Mouse (Mus musculus): ENCODE results near the gene Dolk. TPM values are rescaled to one million over a fixed set of nuclear protein-coding genes. Genes with fewer than 3 reads are reported as not detected.

Gene Dolk
- polyA plus RNA-seq, 1 experiment from 2014 or later = 29.3 TPM

DNA sequence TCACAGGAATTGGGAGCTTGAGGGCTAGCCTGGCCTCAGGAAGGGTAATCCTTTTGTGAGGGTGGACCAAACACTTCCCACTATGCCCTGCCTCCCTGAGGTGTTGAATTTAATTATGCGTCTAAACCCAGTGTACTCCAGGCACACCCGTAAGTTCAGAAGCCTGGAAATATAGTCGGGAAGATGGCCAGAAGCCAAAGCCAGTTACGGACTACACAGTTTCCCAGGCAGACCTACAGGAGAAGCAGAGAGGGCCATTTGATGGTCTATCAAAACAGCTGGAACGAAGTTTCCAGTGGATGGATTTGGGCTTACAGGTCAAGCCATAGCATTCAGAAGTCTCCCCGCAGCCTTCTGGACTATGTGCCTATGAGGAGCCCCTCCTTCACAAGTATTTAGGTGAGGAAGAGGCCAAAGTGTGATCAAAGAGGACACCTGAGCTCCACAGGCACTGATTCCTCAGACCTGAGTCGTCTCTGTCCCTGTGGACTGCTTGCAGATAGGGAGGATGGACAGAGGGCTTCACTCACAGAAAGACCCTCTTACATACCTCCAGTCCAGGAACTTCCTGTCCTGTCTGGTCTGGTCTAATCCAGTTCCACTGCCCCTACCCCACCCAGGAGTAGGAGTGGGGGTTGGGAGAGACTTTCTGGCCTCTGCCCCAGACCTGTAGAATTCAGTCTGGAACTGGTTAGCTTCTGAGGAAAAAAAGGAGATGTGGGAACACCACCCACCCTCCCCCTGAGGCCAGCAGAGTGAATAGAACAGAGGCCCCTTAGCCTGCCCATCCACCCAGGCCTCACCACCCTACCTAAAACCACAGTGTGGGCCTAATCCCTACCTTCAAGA is 21.2 kb downstream of the Dolk start:
- no peak overlapping the region for H3K4me3 ChIP-seq
- peak overlapping the region; percentile 85 for H3K27ac ChIP-seq
- H3K4me1 ChIP-seq = peaks cover 43% of the 10 kb centered on the region
- peaks cover 48% of the 10 kb centered on the region for H3K36me3 ChIP-seq
- H3K27me3 ChIP-seq (ENCODE audit: insufficient read depth, poor library complexity, severe bottlenecking) = no peaks in the 10 kb centered on the region
- WGBS = 73% methylated on average over 7 of the region's 7 CpGs
- no peaks in the 10 kb centered on the region for H3K9me3 ChIP-seq
- no peak for DNase-seq (ENCODE audit: low spot score)

DNA sequence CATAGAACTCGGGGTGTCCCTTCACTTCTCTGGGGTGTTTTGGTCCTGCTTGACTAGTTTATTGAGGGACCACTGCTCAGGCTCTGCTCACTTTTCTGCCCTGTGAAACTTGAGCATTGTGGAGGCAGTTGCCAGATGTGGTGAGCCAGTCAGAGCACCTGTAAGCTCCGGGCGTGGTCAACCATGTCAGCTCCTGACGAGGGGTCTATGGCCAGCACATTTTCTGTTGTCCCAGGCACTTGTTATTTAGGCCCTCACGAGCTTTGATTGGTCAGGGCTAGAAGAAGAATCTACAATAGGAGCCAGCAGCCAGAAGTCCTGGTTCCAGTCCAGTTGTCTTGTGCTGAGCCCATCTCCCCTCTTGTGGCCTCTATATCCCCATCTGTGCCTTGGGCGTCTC is 22.3 kb downstream of the Dolk start:
- DNase-seq (ENCODE audit: low spot score) = no peak
- 0 out of 2 replicates have a peak overlapping the region, but pooled peaks have one; percentile 10 for H3K27ac ChIP-seq

DNA sequence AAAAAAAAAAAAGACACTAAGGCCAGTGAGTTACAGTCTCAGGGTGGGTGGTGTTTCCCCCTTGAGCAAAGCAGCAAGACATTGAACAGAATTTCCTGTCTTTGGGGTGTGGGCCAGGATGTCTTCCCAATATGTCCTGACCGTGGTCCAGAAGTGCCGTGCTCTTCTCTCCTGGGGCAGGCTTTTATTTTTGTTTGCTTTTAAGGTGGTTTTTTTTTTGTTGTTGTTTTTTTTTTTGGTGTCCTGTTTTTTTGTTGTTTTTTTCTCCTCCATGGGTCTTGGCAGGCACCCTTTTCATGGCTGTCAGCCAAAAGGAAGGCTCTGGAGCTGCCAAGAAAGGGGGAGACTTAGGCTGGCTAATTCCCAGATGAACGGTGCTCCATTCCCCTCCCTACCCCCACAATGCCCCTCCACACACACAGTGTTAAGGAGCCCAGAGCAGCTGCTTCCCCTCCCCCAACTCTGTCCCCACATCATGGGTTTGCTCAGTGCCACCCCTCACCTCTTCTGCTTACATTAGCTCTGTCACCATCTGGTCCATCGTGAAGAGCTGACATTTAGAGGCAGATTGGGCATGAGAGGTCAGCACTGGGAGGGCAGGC is 23.2 kb downstream of the Dolk start:
- no peak for DNase-seq (ENCODE audit: low spot score)
- no peak overlapping the region for H3K4me3 ChIP-seq
- no peaks in the 10 kb centered on the region for H3K9me3 ChIP-seq
- no peak overlapping the region for H3K27ac ChIP-seq
- H3K27me3 ChIP-seq (ENCODE audit: insufficient read depth, poor library complexity, severe bottlenecking) = no peaks in the 10 kb centered on the region
- H3K36me3 ChIP-seq = peaks cover 67% of the 10 kb centered on the region
- H3K4me1 ChIP-seq = peaks cover 53% of the 10 kb centered on the region
- WGBS = 57% methylated on average over 4 of the region's 4 CpGs

More for the DNA sequence above, 22.3 kb downstream of the Dolk start:
- peaks cover 48% of the 10 kb centered on the region for H3K4me1 ChIP-seq
- peaks cover 58% of the 10 kb centered on the region for H3K36me3 ChIP-seq
- no peaks in the 10 kb centered on the region for H3K27me3 ChIP-seq (ENCODE audit: insufficient read depth, poor library complexity, severe bottlenecking)
- no peaks in the 10 kb centered on the region for H3K9me3 ChIP-seq
- WGBS = 87% methylated on average over 6 of the region's 6 CpGs
- H3K4me3 ChIP-seq = no peak overlapping the region

DNA sequence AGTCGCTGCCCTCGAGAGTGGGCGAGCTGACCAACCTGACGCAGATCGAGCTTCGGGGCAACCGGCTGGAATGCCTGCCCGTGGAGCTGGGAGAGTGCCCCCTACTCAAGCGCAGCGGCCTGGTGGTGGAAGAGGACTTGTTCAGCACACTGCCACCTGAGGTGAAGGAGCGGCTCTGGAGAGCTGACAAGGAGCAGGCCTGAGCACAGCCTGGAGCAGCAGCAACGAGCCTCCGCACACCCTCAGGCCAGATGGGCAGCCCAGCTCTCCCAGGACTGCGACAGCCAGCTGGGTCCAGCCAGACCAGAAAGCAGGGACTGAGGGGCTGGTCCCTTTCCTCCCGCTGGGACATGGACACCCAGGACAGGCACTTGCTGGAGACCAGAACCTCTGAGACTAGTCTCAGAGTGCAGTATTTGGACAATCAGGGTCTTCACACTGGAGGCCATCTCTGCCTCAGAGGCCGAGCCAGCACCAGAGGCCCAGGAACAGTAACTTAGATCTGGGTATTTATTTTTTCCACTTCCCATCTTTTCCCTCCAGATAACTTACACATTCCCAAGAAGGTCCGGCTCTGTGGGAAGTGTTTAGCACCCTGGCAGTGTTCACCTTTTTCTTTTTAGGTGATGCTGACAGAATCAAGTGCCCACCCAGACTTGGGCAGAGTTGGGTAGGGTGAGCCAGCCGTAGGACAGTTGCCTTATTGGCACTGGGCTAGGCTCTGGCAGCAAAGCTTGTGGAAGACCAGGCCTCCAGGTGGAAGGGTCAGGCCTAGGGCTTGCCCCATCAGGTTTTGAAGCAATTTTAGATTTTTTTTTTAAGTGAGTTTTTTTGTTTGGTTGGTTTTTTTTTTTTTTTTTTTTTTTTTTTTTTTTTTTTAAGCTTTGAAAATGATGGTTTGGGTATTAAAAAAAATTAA is 24.0 kb downstream of the Dolk start:
- H3K36me3 ChIP-seq = peaks cover 75% of the 10 kb centered on the region
- no peak for DNase-seq (ENCODE audit: low spot score)
- H3K4me3 ChIP-seq = no peak overlapping the region
- peaks cover 58% of the 10 kb centered on the region for H3K4me1 ChIP-seq
- no peaks in the 10 kb centered on the region for H3K27me3 ChIP-seq (ENCODE audit: insufficient read depth, poor library complexity, severe bottlenecking)
- no peaks in the 10 kb centered on the region for H3K9me3 ChIP-seq
- H3K27ac ChIP-seq = peak overlapping the region; percentile 24; the same call in 1 of the 2 replicates
- WGBS = 89% methylated on average over 18 of the region's 18 CpGs

DNA sequence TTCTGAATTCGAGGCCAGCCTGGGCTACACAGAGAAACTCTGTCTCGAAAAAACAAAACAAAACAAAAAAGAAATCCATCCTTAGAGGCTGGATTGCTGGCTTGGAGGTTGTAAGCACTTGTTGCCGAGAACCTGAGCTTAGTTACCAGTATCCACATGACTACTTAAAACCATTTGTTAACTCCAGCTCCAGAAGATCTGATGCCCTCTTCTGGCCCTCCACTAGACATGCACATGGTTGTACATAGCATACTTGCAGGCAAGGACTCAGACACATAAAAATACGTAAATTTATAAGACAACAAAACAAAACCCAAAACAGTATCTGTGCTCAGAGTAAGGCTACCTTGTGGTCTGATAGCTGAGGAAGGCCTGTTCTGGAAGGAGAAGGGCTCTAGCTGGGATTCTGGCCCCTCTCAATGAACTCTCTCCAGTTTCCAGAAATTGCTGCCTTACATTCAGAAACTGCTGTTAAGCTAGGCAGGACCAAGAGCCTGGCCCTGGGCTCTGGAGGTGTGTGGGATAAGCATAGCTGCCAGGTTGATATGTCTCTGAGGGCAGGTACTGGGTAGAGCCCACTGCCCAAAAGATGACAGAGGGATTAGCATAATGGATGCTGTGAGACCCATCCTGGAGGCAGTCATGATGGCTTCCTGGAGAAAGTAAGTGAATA is 24.9 kb downstream of the Dolk start:
- Histone ChIP-seq H3K27ac (no peak overlapping the region), H3K4me3 (no peak overlapping the region), H3K9me3 (no peaks in the 10 kb centered on the region), H3K27me3 (ENCODE audit: insufficient read depth, poor library complexity, severe bottlenecking) (no peaks in the 10 kb centered on the region), H3K36me3 (peaks cover 85% of the 10 kb centered on the region), H3K4me1 (peaks cover 49% of the 10 kb centered on the region)
- no peak for DNase-seq (ENCODE audit: low spot score)
- 82% methylated on average over 4 of the region's 4 CpGs for WGBS

DNA sequence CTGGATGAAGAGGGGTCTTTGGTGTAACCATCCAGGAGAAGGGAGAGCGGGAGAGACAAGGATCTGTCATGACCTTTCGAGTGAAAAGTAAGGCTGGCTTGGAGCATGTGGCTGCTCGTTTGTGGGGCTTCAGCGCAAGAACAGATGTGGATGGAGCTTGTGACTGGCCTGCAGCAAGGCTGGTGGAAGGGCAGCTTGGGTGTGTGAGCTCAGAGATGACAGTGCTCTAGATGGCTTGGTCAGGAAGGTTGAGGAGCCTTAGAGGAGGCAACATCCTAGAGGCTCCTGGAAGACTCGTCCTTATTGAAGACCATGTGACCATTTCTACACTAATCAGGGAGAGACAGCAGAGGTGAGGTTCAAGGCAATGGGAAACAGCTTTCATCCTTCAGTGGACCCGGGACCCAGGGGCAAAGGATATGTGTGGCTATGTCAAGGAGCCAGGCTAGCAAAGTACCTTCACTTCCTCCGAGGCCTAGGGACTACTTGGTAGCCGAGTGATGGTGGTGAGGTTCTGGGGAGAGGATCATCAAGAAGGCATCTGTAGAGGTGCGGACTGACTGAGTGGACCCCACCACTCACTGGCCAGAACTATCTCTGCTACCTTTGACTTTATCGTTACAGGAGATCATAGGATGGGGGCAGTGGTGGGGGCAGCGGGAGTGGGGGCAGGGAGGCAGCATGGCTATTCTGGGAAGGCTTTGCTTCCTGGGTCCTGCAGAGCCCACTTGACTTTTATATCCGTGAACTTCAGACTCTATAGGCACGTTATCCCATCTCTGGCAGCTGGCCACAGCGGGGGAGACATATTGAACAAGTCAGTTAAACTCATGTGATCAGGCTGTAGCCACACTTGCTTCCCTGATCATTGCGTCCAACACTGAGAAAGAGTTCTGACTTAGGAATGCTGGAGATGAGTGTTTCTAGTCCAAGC is 26.7 kb downstream of the Dolk start:
- no peaks in the 10 kb centered on the region for H3K27me3 ChIP-seq (ENCODE audit: insufficient read depth, poor library complexity, severe bottlenecking)
- no peak for DNase-seq (ENCODE audit: low spot score)
- H3K4me1 ChIP-seq = peaks cover 31% of the 10 kb centered on the region
- no peak overlapping the region for H3K4me3 ChIP-seq
- H3K9me3 ChIP-seq = no peaks in the 10 kb centered on the region
- 78% methylated on average over 15 of the region's 15 CpGs for WGBS
- peak overlapping the region; percentile 42 for H3K27ac ChIP-seq
- H3K36me3 ChIP-seq = peaks cover 96% of the 10 kb centered on the region

DNA sequence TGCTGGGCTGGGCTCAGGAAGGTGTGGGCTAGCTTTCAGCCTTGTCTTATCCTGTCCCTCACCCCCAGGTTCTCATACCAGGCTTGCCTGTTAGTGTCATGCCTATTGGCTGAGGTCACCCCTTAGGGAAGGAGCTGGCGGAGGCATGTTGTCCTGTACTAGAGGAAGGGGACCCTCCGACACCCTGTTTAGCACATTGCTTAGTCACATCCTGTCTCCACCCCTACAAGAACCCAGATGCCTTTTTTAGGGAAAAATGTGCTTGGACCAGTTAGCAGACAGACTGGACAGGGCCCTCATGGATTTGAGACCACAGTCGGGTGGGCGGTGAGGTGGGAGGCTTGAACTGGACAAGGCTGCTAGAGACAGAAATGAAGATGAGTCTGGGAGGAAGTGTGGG is 27.5 kb downstream of the Dolk start:
- peaks cover 90% of the 10 kb centered on the region for H3K36me3 ChIP-seq
- H3K27me3 ChIP-seq (ENCODE audit: insufficient read depth, poor library complexity, severe bottlenecking) = no peaks in the 10 kb centered on the region
- no peaks in the 10 kb centered on the region for H3K9me3 ChIP-seq
- 0 out of 2 replicates have a peak overlapping the region, but pooled peaks have one; percentile 3 for H3K4me3 ChIP-seq
- peaks cover 32% of the 10 kb centered on the region for H3K4me1 ChIP-seq
- H3K27ac ChIP-seq = peak overlapping the region; percentile 42; the same call in 1 of the 2 replicates
- no peak for DNase-seq (ENCODE audit: low spot score)
- 57% methylated on average over 4 of the region's 4 CpGs for WGBS

DNA sequence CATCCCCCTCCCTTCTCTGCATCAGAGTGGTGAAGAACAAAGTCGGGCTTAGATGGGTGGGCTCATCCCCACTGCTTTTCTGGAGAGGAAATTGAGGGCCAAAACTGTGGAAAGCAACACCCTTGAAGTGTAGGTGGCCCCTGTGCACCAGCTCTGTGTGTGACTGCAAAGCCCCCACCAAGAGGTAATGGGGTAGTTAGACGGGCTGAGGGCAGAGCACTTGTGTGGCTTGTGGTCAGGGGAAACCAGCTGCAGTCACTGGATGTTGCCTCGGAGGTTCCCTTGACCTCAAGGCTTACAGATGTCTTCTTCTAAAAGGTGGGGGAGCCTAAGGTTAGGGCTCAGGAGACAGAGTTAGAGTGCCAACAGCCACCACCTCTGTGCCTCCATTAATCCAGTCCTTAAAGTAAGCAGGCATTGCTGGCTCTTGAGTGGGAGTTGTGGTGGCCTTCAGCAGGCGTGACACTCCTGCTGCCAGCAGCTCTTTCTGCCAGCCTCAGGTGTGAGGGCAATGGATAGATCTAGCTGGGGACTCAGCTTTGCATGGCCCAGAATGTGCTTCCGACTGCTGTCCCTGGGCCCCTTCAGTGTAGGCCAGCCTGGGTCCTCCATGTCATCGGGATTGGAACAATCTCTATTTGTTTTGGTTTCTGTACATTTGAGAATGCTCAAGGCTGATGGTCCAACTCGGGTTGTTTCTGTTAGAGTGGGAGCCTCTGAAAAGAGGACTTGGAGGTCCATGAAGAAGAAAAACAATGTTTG is 28.3 kb downstream of the Dolk start:
- Histone ChIP-seq H3K4me3 (no peak overlapping the region), H3K36me3 (peaks cover 88% of the 10 kb centered on the region), H3K9me3 (no peaks in the 10 kb centered on the region), H3K27me3 (ENCODE audit: insufficient read depth, poor library complexity, severe bottlenecking) (no peaks in the 10 kb centered on the region), H3K27ac (peak overlapping the region; percentile 42), H3K4me1 (peaks cover 30% of the 10 kb centered on the region)
- no peak for DNase-seq (ENCODE audit: low spot score)
- WGBS = 88% methylated on average over 7 of the region's 7 CpGs

DNA sequence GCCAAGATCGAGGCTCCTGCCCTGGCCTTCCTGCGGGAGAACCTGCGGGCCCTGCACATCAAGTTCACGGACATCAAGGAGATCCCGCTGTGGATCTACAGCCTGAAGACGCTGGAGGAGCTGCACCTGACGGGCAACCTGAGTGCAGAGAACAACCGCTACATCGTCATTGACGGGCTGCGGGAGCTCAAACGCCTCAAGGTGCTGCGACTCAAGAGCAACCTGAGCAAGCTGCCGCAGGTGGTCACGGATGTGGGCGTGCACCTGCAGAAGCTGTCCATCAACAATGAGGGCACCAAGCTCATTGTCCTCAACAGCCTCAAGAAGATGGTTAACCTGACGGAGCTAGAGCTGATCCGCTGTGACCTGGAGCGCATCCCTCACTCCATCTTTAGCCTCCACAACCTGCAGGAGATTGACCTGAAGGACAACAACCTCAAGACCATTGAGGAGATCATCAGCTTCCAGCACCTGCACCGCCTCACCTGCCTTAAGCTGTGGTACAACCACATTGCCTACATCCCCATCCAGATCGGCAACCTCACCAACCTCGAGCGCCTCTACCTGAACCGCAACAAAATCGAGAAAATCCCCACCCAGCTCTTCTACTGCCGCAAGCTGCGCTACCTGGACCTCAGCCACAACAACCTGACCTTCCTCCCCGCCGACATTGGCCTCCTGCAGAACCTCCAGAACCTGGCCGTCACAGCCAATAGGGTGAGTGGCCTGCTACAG is 29.4 kb downstream of the Dolk start:
- Histone ChIP-seq H3K27me3 (ENCODE audit: insufficient read depth, poor library complexity, severe bottlenecking) (no peaks in the 10 kb centered on the region), H3K36me3 (peaks cover 88% of the 10 kb centered on the region), H3K4me1 (peaks cover 40% of the 10 kb centered on the region), H3K27ac (no peak overlapping the region), H3K9me3 (no peaks in the 10 kb centered on the region), H3K4me3 (no peak overlapping the region)
- DNase-seq (ENCODE audit: low spot score) = no peak
- WGBS = 95% methylated on average over 30 of the region's 30 CpGs

DNA sequence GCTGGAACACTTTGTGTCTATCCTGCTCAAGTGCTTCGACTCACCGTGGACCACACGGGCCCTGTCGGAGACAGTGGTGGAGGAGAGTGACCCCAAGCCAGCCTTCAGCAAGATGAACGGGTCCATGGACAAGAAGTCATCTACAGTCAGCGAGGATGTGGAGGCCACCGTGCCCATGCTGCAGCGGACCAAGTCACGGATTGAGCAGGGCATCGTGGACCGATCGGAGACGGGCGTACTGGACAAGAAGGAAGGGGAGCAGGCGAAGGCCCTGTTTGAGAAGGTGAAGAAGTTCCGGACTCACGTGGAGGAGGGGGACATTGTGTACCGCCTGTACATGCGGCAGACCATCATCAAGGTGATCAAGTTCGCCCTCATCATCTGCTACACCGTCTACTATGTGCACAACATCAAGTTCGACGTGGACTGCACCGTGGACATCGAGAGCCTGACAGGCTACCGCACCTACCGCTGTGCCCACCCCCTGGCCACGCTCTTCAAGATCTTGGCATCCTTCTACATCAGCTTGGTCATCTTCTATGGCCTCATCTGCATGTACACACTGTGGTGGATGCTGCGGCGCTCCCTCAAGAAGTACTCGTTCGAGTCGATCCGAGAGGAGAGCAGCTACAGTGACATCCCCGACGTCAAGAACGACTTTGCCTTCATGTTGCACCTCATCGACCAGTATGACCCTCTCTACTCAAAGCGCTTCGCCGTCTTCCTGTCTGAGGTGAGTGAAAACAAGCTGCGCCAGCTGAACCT is 30.3 kb downstream of the Dolk start:
- H3K27me3 ChIP-seq (ENCODE audit: insufficient read depth, poor library complexity, severe bottlenecking) = no peaks in the 10 kb centered on the region
- no peak overlapping the region for H3K27ac ChIP-seq
- no peak overlapping the region for H3K4me3 ChIP-seq
- H3K36me3 ChIP-seq = peaks cover 85% of the 10 kb centered on the region
- no peak for DNase-seq (ENCODE audit: low spot score)
- H3K4me1 ChIP-seq = peaks cover 46% of the 10 kb centered on the region
- H3K9me3 ChIP-seq = no peaks in the 10 kb centered on the region
- WGBS = 94% methylated on average over 42 of the region's 42 CpGs

All from heart, embryonic 10.5 days (tissue).